Mouse (Mus musculus) kidney, embryonic 14.5 days (tissue): ENCODE data around the gene Try4. TPM values are rescaled to one million over a fixed set of nuclear protein-coding genes. Genes with fewer than 3 reads are reported as not detected.
"Not testable (repeated sequence)": the region's sequence is repeated elsewhere in the genome, so short reads cannot be mapped to it uniquely, and the experiment has no call there.

ENCODE experiments used
- ATAC-seq: fragments of 200-750 bp; cut with Nextera tagmentation; 2 replicates; pipeline ENCODE4 v1.8.0; 2017; ENCODE audit warnings: moderate number of reproducible peaks, mild to moderate bottlenecking, moderate TSS enrichment, moderate library complexity; ENCODE audit not compliant: low FRiP score, low TSS enrichment
- H3K27ac ChIP-seq: fragments of 300-500 bp; sonication (generic); 2 replicates; pipeline ENCODE4 v1.5.1; 2014; ENCODE audit warnings: low read depth, mild to moderate bottlenecking, low read length, moderate library complexity, mixed read lengths
- H3K27me3 ChIP-seq: fragments of 300-500 bp; sonication (generic); 2 replicates; pipeline ENCODE4 v1.6.1; 2014; ENCODE audit warnings: mild to moderate bottlenecking, low read length; ENCODE audit not compliant: control insufficient read depth, insufficient read depth
- H3K36me3 ChIP-seq: fragments of 300-500 bp; sonication (generic); 2 replicates; pipeline ENCODE4 v1.6.1; 2014; ENCODE audit warnings: low read length, mixed read lengths; ENCODE audit not compliant: control insufficient read depth, insufficient read depth
- H3K4me1 ChIP-seq: fragments of 300-500 bp; sonication (generic); 2 replicates; pipeline ENCODE4 v1.6.1; 2014; ENCODE audit warnings: low read length, mixed read lengths; ENCODE audit not compliant: control insufficient read depth, insufficient read depth
- H3K4me2 ChIP-seq: fragments of 300-500 bp; sonication (generic); replicated peaks from 2 replicates; pipeline ENCODE4 v1.6.1; 2014; ENCODE audit warnings: low read depth, mild to moderate bottlenecking, low read length
- H3K4me3 ChIP-seq: fragments of 300-500 bp; sonication (generic); 2 replicates; pipeline ENCODE4 v1.5.1; 2014; ENCODE audit warnings: mild to moderate bottlenecking, low read length
- H3K9ac ChIP-seq: fragments of 300-500 bp; sonication (generic); 2 replicates; pipeline ENCODE4 v1.6.1; 2014; ENCODE audit warnings: low read depth, mild to moderate bottlenecking, low read length, moderate library complexity
- H3K9me3 ChIP-seq: fragments of 300-500 bp; sonication (generic); 2 replicates; pipeline ENCODE4 v1.6.1; 2016; ENCODE audit warnings: low read length; ENCODE audit not compliant: control insufficient read depth
- WGBS: fragments of 180-500 bp; shearing (Covaris S2); extraction: QIAGEN DNeasy Blood & Tissue Kit; methylation state at CpG from one replicate; pipeline ENCODE4 v1.1.7; 2014; 5-methylcytosine and 5-hydroxymethylcytosine counted together
- polyA plus RNA-seq: library from polyadenylated mRNA; unstranded; fragments of >200 nt; fragmentation: Nextera tagmentation; extraction: Ambion mirVana; gene quantifications from 2 replicates; pipeline ENCODE4 v1.2.1, GENCODE M21; 2014

The Try4 gene
- not detected in 2 replicates for polyA plus RNA-seq

DNA sequence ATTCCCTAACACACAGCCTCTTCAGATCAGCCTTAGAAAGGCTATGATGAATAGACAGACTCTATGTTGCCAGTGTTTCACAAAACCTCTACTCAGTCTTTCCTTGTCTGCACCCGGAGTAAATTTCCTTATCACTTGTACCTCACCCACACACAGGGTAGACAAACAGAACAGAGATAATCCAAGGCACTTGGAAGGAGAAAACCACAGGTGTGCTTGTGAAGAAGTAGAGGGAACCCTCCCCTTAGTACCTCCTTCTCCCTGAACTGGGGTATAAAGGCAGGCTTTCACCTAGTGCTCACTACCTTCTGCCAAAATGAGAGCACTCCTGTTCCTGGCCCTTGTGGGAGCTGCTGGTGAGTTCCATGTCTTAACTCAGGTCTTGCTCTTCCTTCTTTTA, at the start of gene Try4:
Gene Try4 (plus strand): TSS at position 301 of the 400 bp plus-strand sequence.
- no peaks in the 10 kb centered on the region for H3K4me1 ChIP-seq
- WGBS = 70% methylated on average over 1 of the region's 1 CpGs

GRCm38 (mm10) chr6:41253314-41253713, 48.8 kb upstream of the Try4 start:
- ATAC-seq, H3K4me3 ChIP-seq, H3K4me1 ChIP-seq, H3K27me3 ChIP-seq, H3K9me3 ChIP-seq, H3K36me3 ChIP-seq, H3K9ac ChIP-seq, H3K27ac ChIP-seq, H3K4me2 ChIP-seq: not testable (repeated sequence)
- WGBS = 90% methylated on average over 9 of the region's 9 CpGs

More for the DNA sequence above, at the start of gene Try4:
- Histone ChIP-seq H3K27ac (no peak within 1 kb of the TSS), H3K27me3 (no peaks in the 10 kb centered on the region), H3K9me3 (no peaks in the 10 kb centered on the region; the same call in 1 of the 2 replicates), H3K36me3 (no peaks in the 10 kb centered on the region), H3K9ac (no peak within 1 kb of the TSS), H3K4me2 (no peak within 1 kb of the TSS), H3K4me3 (no peak within 1 kb of the TSS)
- ATAC-seq = no peak

DNA sequence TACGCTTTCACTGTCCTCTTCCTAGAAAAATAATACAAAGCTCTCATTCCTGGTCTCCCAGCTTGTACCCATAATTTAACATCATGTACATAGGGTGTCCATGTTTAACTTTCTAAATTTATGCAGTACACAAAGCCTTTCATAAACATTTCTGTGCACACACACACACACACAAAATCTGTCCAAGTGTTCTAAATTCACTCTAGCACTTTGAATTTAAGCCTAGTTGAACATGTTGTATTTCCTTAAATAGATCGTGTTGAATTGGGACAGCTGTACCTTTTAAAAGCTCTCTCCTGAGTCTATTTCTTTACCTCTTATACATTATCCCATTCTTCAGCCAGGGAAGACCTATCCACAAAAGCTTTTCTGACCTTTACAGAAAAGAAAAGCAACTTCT, 45.6 kb upstream of the Try4 start:
- Histone ChIP-seq H3K27me3 (no peaks in the 10 kb centered on the region), H3K4me3 (no peak overlapping the region), H3K4me1 (no peaks in the 10 kb centered on the region), H3K9ac (no peak overlapping the region), H3K9me3 (no peaks in the 10 kb centered on the region), H3K36me3 (no peaks in the 10 kb centered on the region), H3K27ac (no peak overlapping the region), H3K4me2 (no peak overlapping the region)
- no peak for ATAC-seq
- 88% methylated on average over 2 of the region's 2 CpGs for WGBS

DNA sequence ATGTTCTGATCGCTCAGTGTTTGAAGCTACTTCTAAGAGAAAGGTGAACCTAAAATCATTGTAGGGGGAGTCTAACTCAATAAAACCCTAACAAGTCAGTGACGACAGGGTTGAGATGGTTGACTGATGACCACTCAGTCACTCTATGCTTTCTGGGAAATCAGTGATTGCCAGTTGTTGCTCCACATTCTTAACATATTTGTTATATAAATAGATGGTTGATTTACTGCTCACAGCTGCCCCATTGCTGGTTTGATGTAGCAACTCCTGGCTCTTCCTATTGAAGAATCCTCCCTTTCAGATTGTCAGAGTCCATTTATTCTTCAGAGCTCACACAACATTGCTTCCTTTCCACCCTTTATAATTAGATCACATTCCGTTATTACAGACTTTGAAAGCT, 44.6 kb upstream of the Try4 start:
- WGBS = 76% methylated on average over 3 of the region's 3 CpGs

GRCm38 (mm10) chr6:41262796-41263195, 39.3 kb upstream of the Try4 start:
- Histone ChIP-seq H3K36me3 (no peaks in the 10 kb centered on the region), H3K9me3 (peaks cover 7% of the 10 kb centered on the region), H3K9ac (no peak overlapping the region), H3K4me1 (no peaks in the 10 kb centered on the region), H3K27me3 (no peaks in the 10 kb centered on the region), H3K4me3 (no peak overlapping the region), H3K4me2 (no peak overlapping the region), H3K27ac (no peak overlapping the region)
- WGBS = 55% methylated on average over 3 of the region's 3 CpGs
- no peak for ATAC-seq

More for the DNA sequence above, 44.6 kb upstream of the Try4 start:
- Histone ChIP-seq H3K27ac (no peak overlapping the region), H3K4me2 (no peak overlapping the region), H3K9ac (no peak overlapping the region), H3K27me3 (no peaks in the 10 kb centered on the region), H3K9me3 (no peaks in the 10 kb centered on the region), H3K36me3 (no peaks in the 10 kb centered on the region), H3K4me3 (no peak overlapping the region), H3K4me1 (no peaks in the 10 kb centered on the region)
- ATAC-seq = no peak

DNA sequence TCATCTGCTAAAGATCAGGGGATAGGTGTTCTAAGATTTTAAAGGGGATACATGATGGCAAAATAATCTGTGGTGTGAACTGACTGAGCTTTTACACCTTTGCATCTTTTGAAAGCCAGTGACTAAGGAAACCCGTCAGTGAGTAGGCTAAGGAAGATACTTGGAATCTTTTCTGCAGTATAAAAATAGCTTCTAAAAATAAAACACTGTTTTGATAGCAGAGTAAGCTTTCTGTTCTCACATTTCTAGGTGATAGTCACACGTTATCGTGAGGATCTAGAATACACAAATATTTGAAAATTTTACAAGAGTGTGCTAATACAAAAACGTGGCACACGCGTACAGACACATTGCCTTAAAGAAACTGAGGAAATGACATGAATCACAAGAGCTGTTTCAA, 35.9 kb upstream of the Try4 start:
- Histone ChIP-seq H3K4me3 (no peak overlapping the region), H3K27ac (no peak overlapping the region), H3K4me1 (no peaks in the 10 kb centered on the region), H3K4me2 (no peak overlapping the region), H3K27me3 (no peaks in the 10 kb centered on the region), H3K9me3 (peaks cover 7% of the 10 kb centered on the region), H3K36me3 (no peaks in the 10 kb centered on the region), H3K9ac (no peak overlapping the region)
- WGBS = 92% methylated on average over 6 of the region's 6 CpGs
- no peak for ATAC-seq

DNA sequence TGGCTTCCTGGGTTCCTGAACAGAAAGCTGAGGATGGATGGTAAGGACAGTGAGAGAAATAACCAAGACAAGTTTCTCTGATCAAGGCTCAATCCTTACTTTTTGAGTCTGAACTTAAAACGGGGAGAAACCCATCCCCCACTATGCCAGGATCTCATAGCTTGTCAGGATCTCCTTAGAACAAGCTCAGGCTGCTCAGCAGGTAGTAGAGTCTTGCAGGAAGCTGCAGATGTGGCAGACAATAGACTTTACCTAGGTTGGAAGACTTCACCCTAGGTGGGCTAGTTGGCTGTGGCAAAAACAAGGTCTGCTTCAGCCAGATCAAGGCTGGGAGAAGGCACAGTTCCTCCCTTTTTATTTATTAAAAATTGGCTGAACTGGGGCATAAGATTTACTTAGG, 3.8 kb upstream of the Try4 start:
- Histone ChIP-seq H3K27ac (no peak overlapping the region), H3K9ac (no peak overlapping the region), H3K4me2 (no peak overlapping the region), H3K27me3 (no peaks in the 10 kb centered on the region), H3K4me1 (no peaks in the 10 kb centered on the region), H3K9me3 (no peaks in the 10 kb centered on the region), H3K36me3 (no peaks in the 10 kb centered on the region), H3K4me3 (no peak overlapping the region)
- WGBS = 26% methylated on average over 1 of the region's 1 CpGs
- ATAC-seq = no peak

DNA sequence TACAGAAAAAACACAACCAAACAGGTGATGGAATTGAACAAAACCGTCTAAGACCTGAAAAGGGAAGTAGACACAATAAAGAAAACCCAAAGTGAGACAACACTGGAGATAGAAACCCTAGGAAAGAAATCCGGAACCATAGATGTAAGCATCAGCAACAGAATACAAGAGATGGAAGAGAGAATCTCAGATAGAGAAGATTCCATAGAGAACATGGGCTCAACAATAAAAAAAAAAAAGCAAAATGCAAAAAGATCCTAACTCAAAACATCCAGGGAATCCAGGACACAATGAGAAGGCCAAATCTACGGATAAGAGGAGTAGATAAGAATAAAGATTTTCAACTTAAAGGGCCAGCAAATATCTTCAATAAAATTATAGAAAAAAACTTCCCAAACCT, 14.7 kb downstream of the Try4 start, which contains the start of gene Try5:
Gene Try5 (minus strand): TSS at position 101 of the 400 bp plus-strand sequence.
- not testable (repeated sequence) for H3K36me3 ChIP-seq
- 66% methylated on average over 3 of the region's 3 CpGs for WGBS

DNA sequence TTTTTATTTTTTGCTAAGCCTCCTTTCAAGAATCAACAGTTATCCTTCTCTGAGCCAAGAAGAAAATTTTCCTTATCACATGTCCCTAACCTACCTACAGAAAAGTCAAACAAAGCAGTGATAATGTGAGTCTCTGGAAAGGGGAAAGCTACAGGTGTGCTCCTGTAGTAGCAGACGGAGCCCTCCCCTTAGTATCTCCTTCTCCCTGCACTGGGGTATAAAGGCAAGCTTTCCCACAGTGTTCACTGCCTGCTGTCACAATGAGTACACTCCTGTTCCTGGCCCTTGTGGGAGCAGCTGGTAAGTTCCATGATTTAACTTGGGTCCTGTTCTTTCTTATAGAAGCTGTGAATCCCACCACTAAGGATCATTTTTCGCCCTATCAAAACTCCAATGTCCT, 51.9 kb downstream of the Try4 start, which contains the start of gene Try10:
Gene Try10 (plus strand): TSS at position 174 of the 400 bp plus-strand sequence.
- Histone ChIP-seq H3K27me3 (no peaks in the 10 kb centered on the region), H3K27ac (no peak within 1 kb of the TSS), H3K4me3 (no peak within 1 kb of the TSS), H3K36me3 (no peaks in the 10 kb centered on the region), H3K9ac (no peak within 1 kb of the TSS), H3K4me2 (no peak within 1 kb of the TSS), H3K4me1 (no peaks in the 10 kb centered on the region), H3K9me3 (no peaks in the 10 kb centered on the region)
- ATAC-seq = no peak
- WGBS = 92% methylated on average over 2 of the region's 2 CpGs

More for the DNA sequence above, 14.7 kb downstream of the Try4 start, which contains the start of gene Try5:
- not testable (repeated sequence) for ATAC-seq, H3K4me1 ChIP-seq, H3K27ac ChIP-seq, H3K9ac ChIP-seq, H3K4me3 ChIP-seq, H3K27me3 ChIP-seq, H3K4me2 ChIP-seq, H3K9me3 ChIP-seq
